Mouse (Mus musculus) limb, embryonic 15.5 days (tissue): Measurements from ENCODE around the gene Pax1. TPM values are rescaled to one million over a fixed set of nuclear protein-coding genes. Genes with fewer than 3 reads are reported as not detected.

Experiments
- ATAC-seq: fragments of 200-750 bp; cut with Nextera tagmentation; 2 replicates; pipeline ENCODE4 v1.8.0; 2017; ENCODE audit warnings: low read depth, moderate TSS enrichment; ENCODE audit not compliant: insufficient number of reproducible peaks, low FRiP score, low TSS enrichment
- H3K27ac ChIP-seq: fragments of 300-500 bp; sonication (generic); 2 replicates; pipeline ENCODE4 v1.5.1; 2015; ENCODE audit warnings: moderate library complexity, mild to moderate bottlenecking, inconsistent platforms
- H3K27me3 ChIP-seq: fragments of 300-500 bp; sonication (generic); 2 replicates; pipeline ENCODE4 v1.6.1; 2015; ENCODE audit warnings: inconsistent platforms
- H3K36me3 ChIP-seq: fragments of 300-500 bp; sonication (generic); 2 replicates; pipeline ENCODE4 v1.6.1; 2015; ENCODE audit warnings: inconsistent platforms
- H3K4me1 ChIP-seq: fragments of 300-500 bp; sonication (generic); 2 replicates; pipeline ENCODE4 v1.6.1; 2015; ENCODE audit warnings: inconsistent platforms
- H3K4me2 ChIP-seq: fragments of 300-500 bp; sonication (generic); 2 replicates; pipeline ENCODE4 v1.6.1; 2015; ENCODE audit warnings: mild to moderate bottlenecking, inconsistent platforms
- H3K4me3 ChIP-seq: fragments of 300-500 bp; sonication (generic); 2 replicates; pipeline ENCODE4 v1.5.1; 2015; ENCODE audit warnings: mild to moderate bottlenecking, inconsistent platforms
- H3K9ac ChIP-seq: fragments of 300-500 bp; sonication (generic); 2 replicates; pipeline ENCODE4 v1.6.1; 2015; ENCODE audit warnings: inconsistent platforms
- H3K9me3 ChIP-seq: fragments of 300-500 bp; sonication (generic); 2 replicates; pipeline ENCODE4 v1.6.1; 2016; ENCODE audit warnings: inconsistent platforms
- WGBS: fragments of 180-500 bp; shearing (Covaris S2); methylation state at CpG from one replicate; pipeline ENCODE4 v1.1.7; 2015; 5-methylcytosine and 5-hydroxymethylcytosine counted together
- polyA plus RNA-seq: library from polyadenylated mRNA; unstranded; fragments of >200 nt; fragmentation: Nextera tagmentation; extraction: Ambion mirVana; gene quantifications from 2 replicates; pipeline ENCODE4 v1.2.1, GENCODE M21; 2015

Pax1 gene
- polyA plus RNA-seq: 4.0 and 4.8 TPM in 2 replicates

GRCm38 (mm10) chr2:147361581-147361980, at the start of gene Pax1:
TSS of gene Pax1 (plus strand) at chr2:147361925.
- H3K9ac ChIP-seq: no peak within 1 kb of the TSS
- H3K4me3 ChIP-seq: peak within 1 kb of the TSS; percentile 26

GRCm38 (mm10) chr2:147321036-147321435, 40.7 kb upstream of the Pax1 start:
- Histone ChIP-seq H3K4me1 (no peaks in the 10 kb centered on the region), H3K27ac (no peak overlapping the region), H3K4me3 (no peak overlapping the region), H3K4me2 (no peak overlapping the region), H3K36me3 (no peaks in the 10 kb centered on the region), H3K27me3 (peaks cover 16% of the 10 kb centered on the region), H3K9me3 (no peaks in the 10 kb centered on the region), H3K9ac (no peak overlapping the region)
- 11% methylated on average over 9 of the region's 9 CpGs for WGBS
- no peak for ATAC-seq

More at GRCm38 (mm10) chr2:147361581-147361980, at the start of gene Pax1:
- ATAC-seq: no peak
- 2% methylated on average over 18 of the region's 18 CpGs for WGBS
- Histone ChIP-seq H3K27ac (no peak within 1 kb of the TSS), H3K36me3 (no peaks in the 10 kb centered on the region), H3K4me2 (peak within 1 kb of the TSS; percentile 34), H3K9me3 (no peaks in the 10 kb centered on the region), H3K27me3 (peaks cover 93% of the 10 kb centered on the region), H3K4me1 (peaks cover 26% of the 10 kb centered on the region)

GRCm38 (mm10) chr2:147325178-147325577, 36.5 kb upstream of the Pax1 start:
- Histone ChIP-seq H3K9ac (no peak overlapping the region), H3K27ac (no peak overlapping the region), H3K27me3 (peaks cover 13% of the 10 kb centered on the region), H3K4me2 (no peak overlapping the region), H3K36me3 (no peaks in the 10 kb centered on the region), H3K9me3 (no peaks in the 10 kb centered on the region), H3K4me1 (no peaks in the 10 kb centered on the region), H3K4me3 (no peak overlapping the region)
- ATAC-seq: no peak
- WGBS: 79% methylated on average over 2 of the region's 2 CpGs

GRCm38 (mm10) chr2:147332731-147333130, 29.0 kb upstream of the Pax1 start:
- 53% methylated on average over 2 of the region's 2 CpGs for WGBS

GRCm38 (mm10) chr2:147338729-147339128, 23.0 kb upstream of the Pax1 start:
- no peaks in the 10 kb centered on the region for H3K27me3 ChIP-seq
- H3K4me3 ChIP-seq: no peak overlapping the region
- peak; percentile 20; the same call in 1 of the 2 replicates for ATAC-seq
- H3K4me1 ChIP-seq: peaks cover 11% of the 10 kb centered on the region
- H3K9me3 ChIP-seq: no peaks in the 10 kb centered on the region
- WGBS: 42% methylated on average over 15 of the region's 15 CpGs
- peak overlapping the region; percentile 31 for H3K4me2 ChIP-seq
- H3K27ac ChIP-seq: no peak overlapping the region
- H3K9ac ChIP-seq: no peak overlapping the region
- no peaks in the 10 kb centered on the region for H3K36me3 ChIP-seq

More at GRCm38 (mm10) chr2:147332731-147333130, 29.0 kb upstream of the Pax1 start:
- Histone ChIP-seq H3K9ac (no peak overlapping the region), H3K36me3 (no peaks in the 10 kb centered on the region), H3K9me3 (no peaks in the 10 kb centered on the region), H3K4me3 (no peak overlapping the region), H3K4me1 (no peaks in the 10 kb centered on the region), H3K27ac (no peak overlapping the region), H3K4me2 (no peak overlapping the region), H3K27me3 (no peaks in the 10 kb centered on the region)
- no peak for ATAC-seq

GRCm38 (mm10) chr2:147339796-147340195, 21.9 kb upstream of the Pax1 start:
- H3K36me3 ChIP-seq: no peaks in the 10 kb centered on the region
- no peaks in the 10 kb centered on the region for H3K9me3 ChIP-seq
- peaks cover 11% of the 10 kb centered on the region for H3K4me1 ChIP-seq
- no peaks in the 10 kb centered on the region for H3K27me3 ChIP-seq
- 52% methylated on average over 4 of the region's 4 CpGs for WGBS
- no peak overlapping the region for H3K9ac ChIP-seq
- no peak overlapping the region for H3K27ac ChIP-seq
- no peak overlapping the region for H3K4me2 ChIP-seq
- no peak overlapping the region for H3K4me3 ChIP-seq
- no peak for ATAC-seq

- Histone ChIP-seq H3K9ac (no peak overlapping the region), H3K4me1 (peaks cover 11% of the 10 kb centered on the region), H3K27ac (no peak overlapping the region), H3K4me3 (no peak overlapping the region), H3K9me3 (no peaks in the 10 kb centered on the region), H3K27me3 (no peaks in the 10 kb centered on the region), H3K4me2 (no peak overlapping the region), H3K36me3 (no peaks in the 10 kb centered on the region)
- ATAC-seq: no peak
- 18% methylated on average over 2 of the region's 2 CpGs for WGBS
Measured at GRCm38 (mm10) chr2:147342198-147342597, 19.5 kb upstream of the Pax1 start.

- WGBS: 7% methylated on average over 4 of the region's 4 CpGs
- Histone ChIP-seq H3K9ac (no peak overlapping the region), H3K4me1 (peaks cover 11% of the 10 kb centered on the region), H3K4me3 (no peak overlapping the region), H3K36me3 (no peaks in the 10 kb centered on the region), H3K27ac (no peak overlapping the region), H3K27me3 (peaks cover 93% of the 10 kb centered on the region), H3K9me3 (no peaks in the 10 kb centered on the region), H3K4me2 (no peak overlapping the region)
- ATAC-seq: no peak
Measured at GRCm38 (mm10) chr2:147359716-147360115, 2.0 kb upstream of the Pax1 start.

GRCm38 (mm10) chr2:147360401-147360800, 1.3 kb upstream of the Pax1 start:
- no peak overlapping the region for H3K27ac ChIP-seq
- H3K4me2 ChIP-seq: no peak overlapping the region
- H3K9me3 ChIP-seq: no peaks in the 10 kb centered on the region
- H3K36me3 ChIP-seq: no peaks in the 10 kb centered on the region
- no peak overlapping the region for H3K9ac ChIP-seq
- H3K4me3 ChIP-seq: no peak overlapping the region
- ATAC-seq: no peak
- WGBS: 7% methylated on average over 7 of the region's 7 CpGs
- peaks cover 18% of the 10 kb centered on the region for H3K4me1 ChIP-seq
- peaks cover 93% of the 10 kb centered on the region for H3K27me3 ChIP-seq

- H3K27ac ChIP-seq: no peak overlapping the region
- H3K27me3 ChIP-seq: peaks cover 93% of the 10 kb centered on the region
- H3K9ac ChIP-seq: no peak overlapping the region
- peaks cover 23% of the 10 kb centered on the region for H3K4me1 ChIP-seq
- H3K36me3 ChIP-seq: no peaks in the 10 kb centered on the region
- WGBS: 6% methylated on average over 5 of the region's 5 CpGs
- ATAC-seq: no peak
- H3K4me2 ChIP-seq: no peak overlapping the region
- no peaks in the 10 kb centered on the region for H3K9me3 ChIP-seq
- no peak overlapping the region for H3K4me3 ChIP-seq
Measured at GRCm38 (mm10) chr2:147360856-147361255, 869 bp upstream of the Pax1 start.

GRCm38 (mm10) chr2:147362316-147362715, 591 bp downstream of the Pax1 start:
- no peak overlapping the region for H3K9ac ChIP-seq
- H3K27ac ChIP-seq: no peak overlapping the region
- peaks cover 95% of the 10 kb centered on the region for H3K27me3 ChIP-seq
- H3K4me2 ChIP-seq: peak overlapping the region; percentile 34
- peaks cover 26% of the 10 kb centered on the region for H3K4me1 ChIP-seq
- WGBS: 2% methylated on average over 18 of the region's 18 CpGs
- no peaks in the 10 kb centered on the region for H3K36me3 ChIP-seq
- peak overlapping the region; percentile 26 for H3K4me3 ChIP-seq
- no peaks in the 10 kb centered on the region for H3K9me3 ChIP-seq
- no peak for ATAC-seq

GRCm38 (mm10) chr2:147363401-147364130, 1.8 kb downstream of the Pax1 start:
- peaks cover 97% of the 10 kb centered on the region for H3K27me3 ChIP-seq
- H3K4me3 ChIP-seq: no peak overlapping the region
- H3K4me2 ChIP-seq: no peak overlapping the region
- ATAC-seq: no peak
- no peaks in the 10 kb centered on the region for H3K36me3 ChIP-seq
- 17% methylated on average over 6 of the region's 6 CpGs for WGBS
- no peaks in the 10 kb centered on the region for H3K9me3 ChIP-seq
- H3K4me1 ChIP-seq: peaks cover 29% of the 10 kb centered on the region
- H3K9ac ChIP-seq: no peak overlapping the region
- H3K27ac ChIP-seq: no peak overlapping the region
